ENCODE assay signal across 8 mouse cellular contexts in the genomic region with DNA sequence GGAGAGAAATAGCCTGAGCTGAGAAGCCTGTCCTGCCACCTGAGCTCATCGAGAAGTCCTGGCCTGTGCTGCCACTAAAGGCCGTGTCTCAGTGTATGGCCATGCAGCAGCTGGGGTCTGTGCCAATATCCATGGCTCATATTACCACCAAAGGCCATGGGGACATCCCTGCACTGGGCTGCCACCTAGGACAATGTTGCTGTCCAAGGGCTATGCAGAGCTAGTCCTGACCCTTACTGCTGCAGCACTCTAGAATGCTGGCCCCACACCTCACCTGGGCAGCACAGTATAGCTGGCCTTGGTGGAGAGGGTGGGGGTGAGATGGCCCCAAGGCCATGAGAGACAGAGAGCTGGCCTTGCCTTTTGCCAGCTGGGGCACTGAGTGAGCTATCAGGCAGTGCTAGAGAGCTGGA.
DNase-seq lines count a peak whose midpoint lies in the region; ATAC-seq and TF ChIP-seq lines count a peak whose summit lies in the region.
"Had no signal": no experiment of that assay in that cellular context is flagged by ENCODE, and none has a peak within 500 bp of the region (broad histone marks: within the 10 kb centered on the region; RNA-seq: fewer than 3 reads in every experiment).

No protein-coding gene starts in this region.

- DNase-seq in liver, embryonic 14.5 days (ENCODE audit: low read depth in 3 of 3, low spot score in 3 of 3), result no peak
- DNase-seq in liver, result no peak
- DNase-seq in gastrocnemius, postnatal 14 days, result peak; percentile 50
- DNase-seq in embryo, embryonic 11 days, result no peak
- no peak for DNase-seq in liver, postnatal 0 days
- DNase-seq: thymus, postnatal 36 days had no signal

- H3K27ac ChIP-seq in liver, embryonic 14.5 days, result no peak overlapping the region
- H3K27ac ChIP-seq in embryonic facial prominence, embryonic 15.5 days (replicated peaks), result no peak overlapping the region
- H3K27ac ChIP-seq in midbrain, embryonic 16.5 days (ENCODE audit: low read length), result no peak overlapping the region
- no peak overlapping the region for H3K27ac ChIP-seq in liver, postnatal 0 days (ENCODE audit: low read depth)

- ATAC-seq in liver, embryonic 14.5 days (ENCODE audit: insufficient read depth), result peak; percentile 13; the same call in 1 of the 2 replicates
- ATAC-seq in embryonic facial prominence, embryonic 15.5 days (ENCODE audit: insufficient number of reproducible peaks, low FRiP score, low TSS enrichment, low read depth), result peak; percentile 57
- peak; percentile 59 for ATAC-seq in midbrain, embryonic 16.5 days
- no peak for ATAC-seq in liver, postnatal 0 days

- H3K27me3 ChIP-seq in liver, embryonic 14.5 days (ENCODE audit: control insufficient read depth, insufficient read depth, low read length), result no peaks in the 10 kb centered on the region
- no peaks in the 10 kb centered on the region for H3K27me3 ChIP-seq in embryonic facial prominence, embryonic 15.5 days
- no peaks in the 10 kb centered on the region for H3K27me3 ChIP-seq in midbrain, embryonic 16.5 days (ENCODE audit: control insufficient read depth, insufficient read depth, low read depth, low read length)
- no peaks in the 10 kb centered on the region for H3K27me3 ChIP-seq in liver, postnatal 0 days (ENCODE audit: insufficient read depth, low read length)

- intact Hi-C loops in gastrocnemius, postnatal 14 days (cut with DNase I; ENCODE audit: low total_unique reads), result no loop called here

- no peak overlapping the region for H3K9ac ChIP-seq in liver, embryonic 14.5 days (replicated peaks)
- H3K9ac ChIP-seq in embryonic facial prominence, embryonic 15.5 days, result no peak overlapping the region
- H3K9ac ChIP-seq in midbrain, embryonic 16.5 days (ENCODE audit: low read depth, low read length), result no peak overlapping the region
- no peak overlapping the region for H3K9ac ChIP-seq in liver, postnatal 0 days (replicated peaks)

- WGBS in liver, embryonic 14.5 days (ENCODE audit: insufficient replicate concordance), result 69% methylated on average over 2 of the region's 2 CpGs
- 73% methylated on average over 2 of the region's 2 CpGs for WGBS in embryonic facial prominence, embryonic 15.5 days
- WGBS in midbrain, embryonic 16.5 days, result 72% methylated on average over 2 of the region's 2 CpGs
- WGBS in liver, postnatal 0 days (ENCODE audit: insufficient replicate concordance), result 81% methylated on average over 2 of the region's 2 CpGs

- no peak overlapping the region for H3K4me2 ChIP-seq in liver, embryonic 14.5 days (ENCODE audit: low read depth)
- no peak overlapping the region for H3K4me2 ChIP-seq in embryonic facial prominence, embryonic 15.5 days (replicated peaks)
- no peak overlapping the region for H3K4me2 ChIP-seq in midbrain, embryonic 16.5 days (ENCODE audit: low read length)
- no peak overlapping the region for H3K4me2 ChIP-seq in liver, postnatal 0 days (ENCODE audit: low read depth, low read length)

- no peak overlapping the region for H3K4me3 ChIP-seq in liver, embryonic 14.5 days (ENCODE audit: insufficient read depth in 1 of 2, low read depth in 2 of 2, low read length in 2 of 2)
- H3K4me3 ChIP-seq in embryonic facial prominence, embryonic 15.5 days (replicated peaks), result no peak overlapping the region
- no peak overlapping the region for H3K4me3 ChIP-seq in midbrain, embryonic 16.5 days (ENCODE audit: low read depth, low read length)
- H3K4me3 ChIP-seq in liver, postnatal 0 days (ENCODE audit: low read depth, low read length), result no peak overlapping the region

- no peak for TF ChIP-seq CTCF in liver, embryonic 14.5 days (IDR thresholded peaks at IDR 0.05; ENCODE audit: low read depth)
- no peak for TF ChIP-seq CTCF in liver, postnatal 0 days (IDR thresholded peaks at IDR 0.05; ENCODE audit: low read depth)

- 0 out of 4 replicates have a peak, but pooled peaks cover 0 to 3% of the 10 kb centered on the region in 2 experiments for H3K4me1 ChIP-seq in liver, embryonic 14.5 days (replicated peaks; ENCODE audit: control insufficient read depth in 2 of 2, insufficient read depth in 2 of 2, low read length in 1 of 2)
- no peaks in the 10 kb centered on the region for H3K4me1 ChIP-seq in embryonic facial prominence, embryonic 15.5 days
- H3K4me1 ChIP-seq in midbrain, embryonic 16.5 days (ENCODE audit: control insufficient read depth, insufficient read depth, low read length), result peaks cover 19% of the 10 kb centered on the region
- H3K4me1 ChIP-seq in liver, postnatal 0 days (ENCODE audit: insufficient read depth), result peaks cover 2% of the 10 kb centered on the region; the same call in 1 of the 2 replicates

- no peak for TF ChIP-seq EP300 in liver, embryonic 14.5 days (IDR thresholded peaks at IDR 0.05; ENCODE audit: low read depth)
- TF ChIP-seq EP300 in liver, postnatal 0 days (IDR thresholded peaks at IDR 0.05; ENCODE audit: low read depth), result no peak

- H3K36me3 ChIP-seq in liver, embryonic 14.5 days (replicated peaks; ENCODE audit: control insufficient read depth, insufficient read depth, low read depth), result no peaks in the 10 kb centered on the region
- H3K36me3 ChIP-seq in embryonic facial prominence, embryonic 15.5 days, result no peaks in the 10 kb centered on the region
- no peaks in the 10 kb centered on the region for H3K36me3 ChIP-seq in midbrain, embryonic 16.5 days (ENCODE audit: control insufficient read depth, insufficient read depth, low read length)
- H3K36me3 ChIP-seq in liver, postnatal 0 days (replicated peaks; ENCODE audit: insufficient read depth, low read length), result no peaks in the 10 kb centered on the region

- no peaks in the 10 kb centered on the region for H3K9me3 ChIP-seq in liver, embryonic 14.5 days (ENCODE audit: control insufficient read depth, low read length)
- no peaks in the 10 kb centered on the region for H3K9me3 ChIP-seq in embryonic facial prominence, embryonic 15.5 days (replicated peaks)
- no peaks in the 10 kb centered on the region for H3K9me3 ChIP-seq in midbrain, embryonic 16.5 days (replicated peaks; ENCODE audit: control insufficient read depth, low read length, poor library complexity, severe bottlenecking)
- no peaks in the 10 kb centered on the region for H3K9me3 ChIP-seq in liver, postnatal 0 days (ENCODE audit: low read length)
